In the genomic region with DNA sequence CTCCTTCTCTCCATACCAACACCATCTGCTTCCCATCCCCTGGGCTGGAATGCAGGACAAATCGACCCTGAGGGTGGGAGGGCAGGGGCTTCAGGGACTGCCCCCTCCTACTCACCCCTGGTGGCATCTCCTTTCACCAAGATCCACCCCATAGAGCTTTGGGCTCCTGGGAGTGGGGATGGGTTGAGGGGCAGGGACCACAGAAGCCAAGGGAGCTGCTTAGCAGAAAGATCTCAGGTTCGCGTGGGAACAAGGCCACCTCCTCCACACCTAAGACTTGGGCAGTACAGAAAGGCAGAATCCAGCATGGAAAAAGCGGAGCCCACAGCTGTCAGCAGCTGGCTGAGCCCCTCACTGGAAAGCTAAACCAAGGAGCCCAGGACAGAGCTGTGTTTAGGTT, we compare ENCODE assay signal across 12 mouse cellular contexts.
DNase-seq lines count a peak whose midpoint lies in the region; ATAC-seq lines count a peak whose summit lies in the region.
"Had no signal": no experiment of that assay in that cellular context is flagged by ENCODE, and none has a peak within 500 bp of the region (broad histone marks: within the 10 kb centered on the region; RNA-seq: fewer than 3 reads in every experiment).

No protein-coding gene starts in this region.

- 8% methylated on average over 4 of the region's 4 CpGs for WGBS in kidney, embryonic 14.5 days
- WGBS in embryonic facial prominence, embryonic 11.5 days: 11% methylated on average over 3 of the region's 4 CpGs

- H3K4me2 ChIP-seq in kidney, embryonic 14.5 days (replicated peaks; ENCODE audit: low read depth, low read length): no peak overlapping the region
- no peak overlapping the region for H3K4me2 ChIP-seq in embryonic facial prominence, embryonic 11.5 days (ENCODE audit: low read depth, low read length)
- H3K4me2 ChIP-seq: liver, embryonic 13.5 days had no signal

- no peak overlapping the region for H3K9ac ChIP-seq in kidney, embryonic 14.5 days (ENCODE audit: low read depth, low read length)
- H3K9ac ChIP-seq in embryonic facial prominence, embryonic 11.5 days (replicated peaks; ENCODE audit: low read length): no peak overlapping the region
- H3K9ac ChIP-seq: liver, embryonic 13.5 days had no signal

- no peak overlapping the region for H3K4me3 ChIP-seq in kidney, embryonic 14.5 days (ENCODE audit: low read length)
- H3K4me3 ChIP-seq in embryonic facial prominence, embryonic 11.5 days (ENCODE audit: low read depth, low read length): no peak overlapping the region
- H3K4me3 ChIP-seq: liver, embryonic 13.5 days had no signal

- peak; percentile 50; the same call in 1 of the 2 replicates for ATAC-seq in kidney, embryonic 14.5 days (ENCODE audit: low FRiP score, low TSS enrichment)
- ATAC-seq in embryonic facial prominence, embryonic 11.5 days (replicated peaks; ENCODE audit: insufficient number of reproducible peaks, low FRiP score, low TSS enrichment, low read depth): peak; percentile 41; the same call in 1 of the 2 replicates
- ATAC-seq: activated CD4-positive, CD25-positive, alpha-beta regulatory T cell, adult 4 months; CD4-positive, CD25-positive, alpha-beta regulatory T cell, adult 4 months had no signal

- H3K27ac ChIP-seq in kidney, embryonic 14.5 days (ENCODE audit: low read depth, low read length): no peak overlapping the region
- H3K27ac ChIP-seq in embryonic facial prominence, embryonic 11.5 days (replicated peaks; ENCODE audit: low read depth, low read length): no peak overlapping the region
- H3K27ac ChIP-seq: liver, embryonic 13.5 days had no signal

- H3K27me3 ChIP-seq in kidney, embryonic 14.5 days (ENCODE audit: control insufficient read depth, insufficient read depth, low read length): peaks cover 3% of the 10 kb centered on the region; the same call in 1 of the 2 replicates
- no peaks in the 10 kb centered on the region for H3K27me3 ChIP-seq in embryonic facial prominence, embryonic 11.5 days (ENCODE audit: control insufficient read depth, insufficient read depth, low read length)
- H3K27me3 ChIP-seq: liver, embryonic 13.5 days had no signal

- no peak for DNase-seq in kidney, adult 8-10 months
- DNase-seq in embryonic facial prominence, embryonic 11.5 days (ENCODE audit: low spot score): no peak
- peak; percentile 14 for DNase-seq in forelimb bud, embryonic 11.5 days (ENCODE audit: low read depth, low spot score)
- DNase-seq in mesoderm, embryonic 11.5 days (ENCODE audit: low read depth, low spot score): peak; percentile 54
- DNase-seq in layer of hippocampus, postnatal 25 days (ENCODE audit: extremely low spot score in 1 of 2, low spot score in 1 of 2): no peak
- DNase-seq in Muller cell, postnatal 12 days (ENCODE audit: inconsistent ontology term): no peak
- DNase-seq: heart, adult 11 months; kidney, adult 11 months; liver, embryonic 13.5 days had no signal

- peaks cover 11% of the 10 kb centered on the region for H3K4me1 ChIP-seq in kidney, embryonic 14.5 days (ENCODE audit: control insufficient read depth, insufficient read depth, low read length)
- H3K4me1 ChIP-seq in embryonic facial prominence, embryonic 11.5 days (ENCODE audit: control insufficient read depth, insufficient read depth, low read length): no peaks in the 10 kb centered on the region
- H3K4me1 ChIP-seq: liver, embryonic 13.5 days had no signal

- H3K9me3 ChIP-seq in kidney, embryonic 14.5 days (ENCODE audit: control insufficient read depth, low read length): no peaks in the 10 kb centered on the region
- no peaks in the 10 kb centered on the region for H3K9me3 ChIP-seq in embryonic facial prominence, embryonic 11.5 days (replicated peaks; ENCODE audit: control insufficient read depth, low read length)
- H3K9me3 ChIP-seq: liver, embryonic 13.5 days had no signal

- H3K36me3 ChIP-seq in kidney, embryonic 14.5 days (ENCODE audit: control insufficient read depth, insufficient read depth, low read length): no peaks in the 10 kb centered on the region; the same call in 1 of the 2 replicates
- H3K36me3 ChIP-seq in embryonic facial prominence, embryonic 11.5 days (replicated peaks; ENCODE audit: control insufficient read depth, insufficient read depth, low read depth, low read length): no peaks in the 10 kb centered on the region
- H3K36me3 ChIP-seq: liver, embryonic 13.5 days had no signal

Comparison
In these comparisons a context has a peak if more than half of its experiments do, and no peak if none do; other contexts are left out.
1. DNase-seq: peak in forelimb bud, embryonic 11.5 days (single experiment) and mesoderm, embryonic 11.5 days (single experiment); none in kidney, adult 8-10 months (0 of 2), embryonic facial prominence, embryonic 11.5 days (single experiment), layer of hippocampus, postnatal 25 days (0 of 2) and Muller cell, postnatal 12 days (single experiment).